Mouse (Mus musculus): Measurements from ENCODE around the gene Reln. TPM values are rescaled to one million over a fixed set of nuclear protein-coding genes. Genes with fewer than 3 reads are reported as not detected.

Reln gene
- total RNA-seq, 2 experiments from 2014 or later: 3.0 to 4.2 TPM

DNA sequence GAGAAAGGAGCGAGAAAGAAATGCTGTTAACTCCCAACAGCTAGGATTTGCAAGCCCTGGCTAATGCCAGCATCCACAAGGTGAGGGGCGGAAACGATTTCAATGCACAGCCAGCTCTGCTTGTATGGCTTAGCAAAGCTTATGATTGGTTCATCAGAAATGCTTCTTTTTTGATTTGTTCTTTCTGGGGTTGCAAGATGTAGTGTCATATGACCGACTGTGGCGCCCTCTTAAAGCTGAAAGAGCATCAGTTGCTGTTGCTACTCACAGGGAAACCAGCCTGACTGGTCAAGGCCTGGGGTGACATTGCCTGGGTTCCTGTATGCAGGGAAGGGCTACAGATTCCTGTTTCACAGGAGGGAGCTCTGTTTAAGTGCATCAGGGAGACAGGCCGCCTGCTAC, 478.2 kb downstream of the Reln start:
- DNase-seq: no peak
- intact Hi-C loops (cut with DNase I): no loop called here

GRCm38 (mm10) chr5:21865346-21866107, 479.0 kb downstream of the Reln start, which contains the start of gene Slc26a5:
TSS of gene Slc26a5 (minus strand) at chr5:21865604.
- intact Hi-C loops (cut with DNase I): no loop called here
- DNase-seq: no peak

GRCm38 (mm10) chr5:21858653-21859052, 485.8 kb downstream of the Reln start:
- intact Hi-C loops (cut with DNase I): no loop called here
- DNase-seq: no peak

DNA sequence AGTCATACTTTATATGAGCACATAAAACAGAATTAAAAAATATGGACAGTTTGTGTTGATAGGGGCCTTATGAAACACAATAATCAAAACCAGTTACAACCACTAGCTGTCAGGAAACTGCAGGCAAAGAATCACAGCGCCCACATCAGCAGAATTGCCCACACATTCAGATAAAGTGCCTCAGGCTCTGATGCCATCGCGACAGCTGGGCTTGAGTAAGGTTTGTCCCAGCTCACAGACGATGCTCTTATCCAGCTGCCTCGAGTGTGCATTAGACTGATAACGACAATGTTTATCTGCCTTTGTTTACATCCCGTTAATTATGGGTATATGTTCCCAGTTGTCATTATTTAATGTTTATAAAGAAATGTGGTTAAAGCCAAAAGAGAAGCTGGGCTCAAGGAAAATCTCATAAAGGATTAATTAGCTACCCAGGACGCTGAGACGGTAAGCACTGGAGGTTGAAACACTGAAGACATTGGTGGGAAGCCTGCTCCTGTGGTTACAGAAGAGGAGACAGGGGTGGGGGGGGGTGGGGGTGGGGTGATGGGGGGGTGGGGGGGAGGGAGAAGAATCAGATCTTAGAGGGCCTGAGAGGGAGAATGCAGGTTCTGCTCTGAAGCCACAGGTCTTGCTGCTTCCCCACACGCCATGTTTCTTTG, 492.7 kb downstream of the Reln start:
- intact Hi-C loops (cut with DNase I): no loop called here
- no peak for DNase-seq

- no peak for DNase-seq
- intact Hi-C loops (cut with DNase I): no loop called here
Observed at GRCm38 (mm10) chr5:21847438-21847837, 497.1 kb downstream of the Reln start.

- intact Hi-C loops (cut with DNase I): no loop called here
- no peak for DNase-seq
Observed at GRCm38 (mm10) chr5:21846616-21847290, 497.7 kb downstream of the Reln start.

GRCm38 (mm10) chr5:21844676-21845075, 499.8 kb downstream of the Reln start:
- intact Hi-C loops (cut with DNase I): no loop called here

More at GRCm38 (mm10) chr5:21844676-21845075, 499.8 kb downstream of the Reln start:
- no peak for DNase-seq

Other genes starting within 250 kb of the Reln start
- gene Orc5, start 205.7 kb upstream of the Reln start, total RNA-seq (2021): 1 to 10 TPM; 7.5 to 8.6 TPM

All from heart, postnatal 36 days (tissue).